32 mouse cellular contexts compared by ENCODE assay signal in genomic region chrX:98875144-98875543, GRCm38 (mm10). TPM values are rescaled to one million over a fixed set of nuclear protein-coding genes. Genes with fewer than 3 reads are reported as not detected.
DNase-seq lines count a peak whose midpoint lies in the region; ATAC-seq and TF ChIP-seq lines count a peak whose summit lies in the region.
"Had no signal": no experiment of that assay in that cellular context is flagged by ENCODE, and none has a peak within 500 bp of the region (broad histone marks: within the 10 kb centered on the region; RNA-seq: fewer than 3 reads in every experiment).

No protein-coding gene starts in this region.

- DNase-seq in forebrain, embryonic 11.5 days (ENCODE audit: low spot score): no peak
- no peak for DNase-seq in forebrain, postnatal 0 days
- DNase-seq in limb, embryonic 14.5 days (ENCODE audit: low spot score): no peak
- DNase-seq in limb, embryonic 10.5 days (ENCODE audit: low spot score): no peak
- DNase-seq in brain, embryonic 14.5 days (ENCODE audit: low read depth): peak; percentile 26
- DNase-seq: adrenal gland, adult 8-10 months; adrenal gland, postnatal 25 days; cerebellum, adult 11 months; cerebellum, adult 2 months; cerebellum, adult 9-11 months; cerebellum, postnatal 25 days; embryo, embryonic 11 days; gastrocnemius, adult 2 months; gastrocnemius, postnatal 25 days; heart, adult 18-20 months; heart, postnatal 10 days; heart, postnatal 36 days; kidney, adult 18-20 months; kidney, adult 9 months had no signal

- ATAC-seq in forebrain, embryonic 11.5 days (replicated peaks; ENCODE audit: low FRiP score): peak; percentile 79
- ATAC-seq in forebrain, embryonic 16.5 days: no peak
- 0 out of 2 replicates have a peak, but pooled peaks have one; percentile 14 for ATAC-seq in forebrain, postnatal 0 days
- ATAC-seq in forebrain, embryonic 13.5 days: no peak
- ATAC-seq in limb, embryonic 14.5 days (ENCODE audit: low FRiP score, low read depth): peak; percentile 30; the same call in 1 of the 2 replicates
- no peak for ATAC-seq in cerebellum, adult (ENCODE audit: insufficient number of reproducible peaks, low FRiP score, low TSS enrichment)
- ATAC-seq: activated CD4-positive, CD25-positive, alpha-beta regulatory T cell, adult 4 months; CD4-positive, CD25-positive, alpha-beta regulatory T cell, adult 4 months; inflammation-experienced regulatory T-cells, adult 6 months; intestine, embryonic 16.5 days had no signal

- H3K9me3 ChIP-seq in forebrain, embryonic 11.5 days (ENCODE audit: control insufficient read depth, low read length): no peaks in the 10 kb centered on the region
- no peaks in the 10 kb centered on the region for H3K9me3 ChIP-seq in forebrain, embryonic 16.5 days (ENCODE audit: control insufficient read depth, low read length)
- no peaks in the 10 kb centered on the region for H3K9me3 ChIP-seq in forebrain, postnatal 0 days (ENCODE audit: low read length)
- no peaks in the 10 kb centered on the region for H3K9me3 ChIP-seq in forebrain, embryonic 13.5 days (replicated peaks)
- H3K9me3 ChIP-seq in limb, embryonic 14.5 days (ENCODE audit: control insufficient read depth, low read length): no peaks in the 10 kb centered on the region
- H3K9me3 ChIP-seq in limb, embryonic 10.5 days (replicated peaks): no peaks in the 10 kb centered on the region
- H3K9me3 ChIP-seq: embryonic facial prominence, embryonic 12.5 days; heart, embryonic 12.5 days; heart, embryonic 15.5 days; hindbrain, embryonic 13.5 days had no signal

- TF ChIP-seq POLR2A in limb, embryonic 14.5 days (IDR thresholded peaks at IDR 0.05; ENCODE audit: borderline replicate concordance, extremely low read depth, insufficient read depth, insufficient read length): no peak
- no peak for TF ChIP-seq POLR2A in brain, embryonic 14.5 days (IDR thresholded peaks at IDR 0.05; ENCODE audit: borderline replicate concordance, extremely low read depth, insufficient read depth, insufficient read length, poor library complexity, severe bottlenecking)

- no peaks in the 10 kb centered on the region for H3K36me3 ChIP-seq in forebrain, embryonic 11.5 days (ENCODE audit: control insufficient read depth, insufficient read depth, low read length)
- no peaks in the 10 kb centered on the region for H3K36me3 ChIP-seq in forebrain, embryonic 16.5 days (ENCODE audit: control insufficient read depth, insufficient read depth)
- no peaks in the 10 kb centered on the region for H3K36me3 ChIP-seq in forebrain, postnatal 0 days (ENCODE audit: insufficient read depth)
- H3K36me3 ChIP-seq in forebrain, embryonic 13.5 days (ENCODE audit: poor library complexity, severe bottlenecking): no peaks in the 10 kb centered on the region
- H3K36me3 ChIP-seq in limb, embryonic 14.5 days (ENCODE audit: control insufficient read depth, insufficient read depth, low read length): no peaks in the 10 kb centered on the region
- H3K36me3 ChIP-seq in limb, embryonic 10.5 days: no peaks in the 10 kb centered on the region
- H3K36me3 ChIP-seq: embryonic facial prominence, embryonic 12.5 days; heart, embryonic 12.5 days; heart, embryonic 15.5 days; hindbrain, embryonic 13.5 days had no signal

- H3K9ac ChIP-seq in forebrain, embryonic 11.5 days (ENCODE audit: low read length): no peak overlapping the region
- H3K9ac ChIP-seq in forebrain, embryonic 16.5 days (replicated peaks; ENCODE audit: low read depth, low read length): no peak overlapping the region
- no peak overlapping the region for H3K9ac ChIP-seq in forebrain, postnatal 0 days
- no peak overlapping the region for H3K9ac ChIP-seq in forebrain, embryonic 13.5 days
- no peak overlapping the region for H3K9ac ChIP-seq in limb, embryonic 14.5 days (ENCODE audit: low read depth, low read length, severe bottlenecking)
- H3K9ac ChIP-seq: embryonic facial prominence, embryonic 12.5 days; heart, embryonic 12.5 days; heart, embryonic 15.5 days; hindbrain, embryonic 13.5 days had no signal

- H3K27ac ChIP-seq in forebrain, embryonic 11.5 days (ENCODE audit: low read depth, low read length): no peak overlapping the region
- no peak overlapping the region for H3K27ac ChIP-seq in forebrain, embryonic 16.5 days (ENCODE audit: low read length)
- H3K27ac ChIP-seq in forebrain, postnatal 0 days (ENCODE audit: low read depth, low read length): no peak overlapping the region
- no peak overlapping the region for H3K27ac ChIP-seq in forebrain, embryonic 13.5 days
- H3K27ac ChIP-seq in limb, embryonic 14.5 days (replicated peaks; ENCODE audit: low read depth, low read length): no peak overlapping the region
- H3K27ac ChIP-seq in limb, embryonic 10.5 days: no peak overlapping the region
- H3K27ac ChIP-seq: embryonic facial prominence, embryonic 12.5 days; gastrocnemius, adult 2 months; heart, embryonic 15.5 days; hindbrain, embryonic 13.5 days had no signal

- H3K4me3 ChIP-seq in forebrain, embryonic 11.5 days (ENCODE audit: low read depth, low read length): no peak overlapping the region
- no peak overlapping the region for H3K4me3 ChIP-seq in forebrain, embryonic 16.5 days (replicated peaks; ENCODE audit: low read length)
- H3K4me3 ChIP-seq in forebrain, postnatal 0 days (ENCODE audit: low read depth, low read length): no peak overlapping the region
- H3K4me3 ChIP-seq in forebrain, embryonic 13.5 days: no peak overlapping the region
- H3K4me3 ChIP-seq in limb, embryonic 14.5 days (replicated peaks; ENCODE audit: low read length): no peak overlapping the region
- no peak overlapping the region for H3K4me3 ChIP-seq in limb, embryonic 10.5 days
- H3K4me3 ChIP-seq: embryonic facial prominence, embryonic 12.5 days; erythroblast, embryonic 14.5 days; gastrocnemius, adult 2 months; heart, embryonic 12.5 days; heart, embryonic 15.5 days; hindbrain, embryonic 13.5 days had no signal

- WGBS in forebrain, embryonic 11.5 days: 43% methylated on average over 6 of the region's 6 CpGs
- 36% methylated on average over 6 of the region's 6 CpGs for WGBS in forebrain, embryonic 16.5 days
- WGBS in forebrain, postnatal 0 days: 33% methylated on average over 6 of the region's 6 CpGs
- WGBS in forebrain, embryonic 13.5 days: 26% methylated on average over 6 of the region's 6 CpGs
- WGBS in limb, embryonic 14.5 days: 70% methylated on average over 6 of the region's 6 CpGs
- WGBS in limb, embryonic 10.5 days: 77% methylated on average over 6 of the region's 6 CpGs

- H3K4me2 ChIP-seq in forebrain, embryonic 11.5 days (ENCODE audit: low read depth, low read length, severe bottlenecking): no peak overlapping the region
- no peak overlapping the region for H3K4me2 ChIP-seq in forebrain, embryonic 16.5 days (ENCODE audit: low read length)
- H3K4me2 ChIP-seq in forebrain, postnatal 0 days (ENCODE audit: low read depth): no peak overlapping the region
- no peak overlapping the region for H3K4me2 ChIP-seq in forebrain, embryonic 13.5 days
- H3K4me2 ChIP-seq in limb, embryonic 14.5 days (replicated peaks; ENCODE audit: low read depth, low read length, severe bottlenecking): no peak overlapping the region
- H3K4me2 ChIP-seq: embryonic facial prominence, embryonic 12.5 days; heart, embryonic 12.5 days; heart, embryonic 15.5 days; hindbrain, embryonic 13.5 days had no signal

- no peak for TF ChIP-seq CTCF in forebrain, postnatal 0 days (IDR thresholded peaks at IDR 0.05; ENCODE audit: low read depth)
- TF ChIP-seq CTCF in brain, embryonic 14.5 days (IDR thresholded peaks at IDR 0.05; ENCODE audit: borderline replicate concordance, extremely low read depth, insufficient read depth, insufficient read length): no peak

- no peaks in the 10 kb centered on the region for H3K4me1 ChIP-seq in forebrain, embryonic 11.5 days (replicated peaks; ENCODE audit: control insufficient read depth, insufficient read depth, low read length)
- H3K4me1 ChIP-seq in forebrain, embryonic 16.5 days (replicated peaks; ENCODE audit: control insufficient read depth, insufficient read depth, low read length): peaks cover 3% of the 10 kb centered on the region
- H3K4me1 ChIP-seq in forebrain, postnatal 0 days (ENCODE audit: insufficient read depth): no peaks in the 10 kb centered on the region
- H3K4me1 ChIP-seq in forebrain, embryonic 13.5 days: 0 out of 2 replicates have a peak, but pooled peaks cover 2% of the 10 kb centered on the region
- no peaks in the 10 kb centered on the region for H3K4me1 ChIP-seq in limb, embryonic 14.5 days (ENCODE audit: control insufficient read depth, insufficient read depth, low read length)
- no peaks in the 10 kb centered on the region for H3K4me1 ChIP-seq in limb, embryonic 10.5 days
- H3K4me1 ChIP-seq: embryonic facial prominence, embryonic 12.5 days; heart, embryonic 12.5 days; heart, embryonic 15.5 days had no signal

- H3K27me3 ChIP-seq in forebrain, embryonic 11.5 days (ENCODE audit: control insufficient read depth, insufficient read depth, low read length): no peaks in the 10 kb centered on the region; the same call in 1 of the 2 replicates
- no peaks in the 10 kb centered on the region; the same call in 1 of the 2 replicates for H3K27me3 ChIP-seq in forebrain, embryonic 16.5 days (replicated peaks; ENCODE audit: control insufficient read depth, insufficient read depth, low read length)
- no peaks in the 10 kb centered on the region for H3K27me3 ChIP-seq in forebrain, postnatal 0 days (ENCODE audit: insufficient read depth, low read length)
- H3K27me3 ChIP-seq in forebrain, embryonic 13.5 days: no peaks in the 10 kb centered on the region
- 0 out of 2 replicates have a peak, but pooled peaks cover 4% of the 10 kb centered on the region for H3K27me3 ChIP-seq in limb, embryonic 14.5 days (ENCODE audit: control insufficient read depth, insufficient read depth, low read length)
- H3K27me3 ChIP-seq in limb, embryonic 10.5 days (ENCODE audit: low read depth, poor library complexity, severe bottlenecking): peaks cover 77% of the 10 kb centered on the region
- H3K27me3 ChIP-seq: embryonic facial prominence, embryonic 12.5 days; heart, embryonic 15.5 days; hindbrain, embryonic 13.5 days had no signal

RNA-seq across cellular contexts. Expression of gene Ophn1, which starts 15.7 kb away (rescaled TPM):
- polyA plus RNA-seq in forebrain, embryonic 11.5 days (2014; fragmentation: Nextera tagmentation; extraction: Ambion mirVana): 19.6 and 20.5 TPM in 2 replicates
- polyA plus RNA-seq in forebrain, embryonic 16.5 days (2015; fragmentation: Nextera tagmentation; extraction: Ambion mirVana): 43.3 and 43.5 TPM in 2 replicates
- 42.1 and 46.5 TPM in 2 replicates for total RNA-seq in forebrain, postnatal 0 days (2014; rRNA removed)
- 16.9 and 26.8 TPM in 2 replicates for polyA plus RNA-seq in forebrain, postnatal 0 days (2015; fragmentation: Nextera tagmentation; extraction: Ambion mirVana)
- polyA plus RNA-seq in forebrain, embryonic 13.5 days (2015; fragmentation: Nextera tagmentation; extraction: Ambion mirVana): 32.9 and 34.4 TPM in 2 replicates
- 8.7 and 9.8 TPM in 2 replicates for polyA plus RNA-seq in limb, embryonic 14.5 days (2012; rRNA removed)
- polyA plus RNA-seq in limb, embryonic 14.5 days (2014; fragmentation: Nextera tagmentation; extraction: Ambion mirVana): 20.0 and 26.7 TPM in 2 replicates
- polyA plus RNA-seq in limb, embryonic 10.5 days (2016; fragmentation: Nextera tagmentation; extraction: Ambion mirVana): 5.7 and 10.0 TPM in 2 replicates
- polyA plus RNA-seq in brain, embryonic 14.5 days (2012; rRNA removed): 23.7 and 26.6 TPM in 2 replicates
- total RNA-seq: MEL had no signal
- polyA plus RNA-seq: erythroblast, embryonic 14.5 days; inflammation-experienced regulatory T-cells, adult 6 months had no signal

Comparison
In these comparisons a context has a peak if more than half of its experiments do, and no peak if none do; other contexts are left out.
1. ATAC-seq: peak in forebrain, embryonic 11.5 days (single experiment), forebrain, postnatal 0 days (single experiment) and limb, embryonic 14.5 days (single experiment); none in forebrain, embryonic 16.5 days (single experiment), forebrain, embryonic 13.5 days (single experiment) and cerebellum, adult (single experiment).